Mouse (Mus musculus): ENCODE data around the gene Fmnl2.

DNA sequence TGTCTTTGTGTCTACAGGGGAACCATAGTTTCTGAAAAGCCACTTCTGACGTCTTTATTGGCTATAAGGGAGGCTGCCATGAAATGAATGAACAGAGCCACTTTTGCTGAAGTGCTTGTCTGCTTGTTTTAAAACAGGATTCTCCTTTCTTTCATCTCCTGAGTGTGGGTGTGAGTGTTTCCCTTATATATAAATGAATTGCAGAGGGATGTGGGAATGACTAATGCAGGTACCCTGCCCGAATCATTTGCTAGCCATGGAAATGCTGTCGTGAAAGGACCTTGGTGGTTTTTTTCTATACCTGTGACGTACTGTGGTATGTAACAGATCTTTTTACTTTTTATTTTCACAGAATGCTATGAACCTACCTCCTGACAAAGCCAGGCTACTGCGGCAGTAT, 156.8 kb downstream of the Fmnl2 start:
- no peak for TF ChIP-seq CTCF (IDR thresholded peaks at IDR 0.05)
- no peak for TF ChIP-seq POLR2A (IDR thresholded peaks at IDR 0.05; ENCODE audit: insufficient read depth, low read depth, low read length)
- no peak for TF ChIP-seq EP300 (IDR thresholded peaks at IDR 0.05; ENCODE audit: insufficient read depth, low read depth, low read length)

Data from heart, adult 2 months (tissue).